Mouse (Mus musculus): Measurements from ENCODE around the gene Cspg4. TPM values are rescaled to one million over a fixed set of nuclear protein-coding genes. Genes with fewer than 3 reads are reported as not detected.
A peak's percentile ranks its signal among the peaks of the same experiment; 100 is the strongest.
"Not testable (repeated sequence)": the region's sequence is repeated elsewhere in the genome, so short reads cannot be mapped to it uniquely, and the experiment has no call there.

Cspg4 gene
- polyA plus RNA-seq, 1 experiment from 2014 or later, result 21.1 TPM

DNA sequence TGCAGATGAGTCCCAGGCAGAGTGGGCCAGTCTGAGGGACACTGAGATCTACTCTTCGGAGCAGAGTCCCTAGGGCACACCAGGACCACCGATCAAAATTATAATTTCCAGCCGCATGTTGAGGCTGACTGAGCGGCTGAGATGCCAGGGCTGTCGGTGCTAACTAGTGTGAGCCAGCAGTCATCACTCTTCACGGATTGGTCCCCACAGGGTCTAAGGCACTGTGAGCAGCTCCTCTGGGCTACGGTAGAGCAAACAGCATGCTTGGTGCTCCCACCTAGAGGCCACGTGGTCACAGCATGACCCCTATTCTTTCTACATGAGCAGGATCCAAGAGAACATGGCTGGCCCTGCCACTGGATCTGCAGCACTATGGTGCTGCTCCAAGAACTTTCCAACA, 28.5 kb downstream of the Cspg4 start:
- H3K9ac ChIP-seq, result no peak overlapping the region
- WGBS, result 62% methylated on average over 8 of the region's 8 CpGs
- H3K27me3 ChIP-seq, result no peaks in the 10 kb centered on the region; the same call in 1 of the 2 replicates
- ATAC-seq (ENCODE audit: borderline replicate concordance, extremely low read depth, low FRiP score, low TSS enrichment), result no peak
- no peaks in the 10 kb centered on the region for H3K9me3 ChIP-seq
- peaks cover 21% of the 10 kb centered on the region for H3K4me1 ChIP-seq
- H3K27ac ChIP-seq, result no peak overlapping the region
- no peak overlapping the region for H3K4me3 ChIP-seq
- no peak overlapping the region for H3K4me2 ChIP-seq
- H3K36me3 ChIP-seq, result peaks cover 4% of the 10 kb centered on the region; the same call in 1 of the 2 replicates

DNA sequence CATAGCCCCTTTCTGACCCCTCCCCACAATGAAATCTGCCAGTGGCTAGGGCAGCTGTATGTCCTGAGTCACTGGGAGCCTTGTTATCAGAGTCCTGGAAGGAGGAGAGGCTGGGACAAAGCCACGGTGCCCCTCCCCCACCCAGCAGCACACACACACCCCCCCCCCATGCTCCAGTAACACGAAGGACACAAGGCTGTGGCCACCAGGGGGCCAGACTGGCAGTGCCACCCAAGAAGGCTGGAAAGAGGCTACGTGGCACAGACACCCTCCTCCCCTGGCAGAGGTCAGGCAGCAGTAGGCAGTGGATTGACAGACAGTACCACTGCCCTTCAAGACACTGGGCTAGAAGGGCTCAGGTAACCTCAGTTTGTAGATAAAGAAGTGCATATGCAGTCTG, 29.2 kb downstream of the Cspg4 start:
- no peaks in the 10 kb centered on the region for H3K9me3 ChIP-seq
- H3K4me2 ChIP-seq, result no peak overlapping the region
- no peak for ATAC-seq (ENCODE audit: borderline replicate concordance, extremely low read depth, low FRiP score, low TSS enrichment)
- no peaks in the 10 kb centered on the region for H3K36me3 ChIP-seq
- H3K9ac ChIP-seq, result no peak overlapping the region
- 13% methylated on average over 3 of the region's 3 CpGs for WGBS
- no peaks in the 10 kb centered on the region; the same call in 1 of the 2 replicates for H3K27me3 ChIP-seq
- no peak overlapping the region for H3K27ac ChIP-seq
- H3K4me3 ChIP-seq, result no peak overlapping the region
- peaks cover 21% of the 10 kb centered on the region for H3K4me1 ChIP-seq

GRCm38 (mm10) chr9:56896779-56897178, 31.9 kb downstream of the Cspg4 start:
- Histone ChIP-seq H3K27ac (no peak overlapping the region), H3K4me3 (no peak overlapping the region), H3K4me2 (no peak overlapping the region), H3K4me1 (peaks cover 18% of the 10 kb centered on the region), H3K27me3 (no peaks in the 10 kb centered on the region; the same call in 1 of the 2 replicates), H3K36me3 (no peaks in the 10 kb centered on the region), H3K9ac (no peak overlapping the region), H3K9me3 (no peaks in the 10 kb centered on the region)
- WGBS, result 84% methylated on average over 12 of the region's 12 CpGs
- ATAC-seq (ENCODE audit: borderline replicate concordance, extremely low read depth, low FRiP score, low TSS enrichment), result no peak

GRCm38 (mm10) chr9:56899409-56899808, 34.6 kb downstream of the Cspg4 start:
- 75% methylated on average over 11 of the region's 11 CpGs for WGBS
- Histone ChIP-seq H3K4me1 (peaks cover 5% of the 10 kb centered on the region; the same call in 1 of the 2 replicates), H3K27me3 (no peaks in the 10 kb centered on the region), H3K36me3 (no peaks in the 10 kb centered on the region), H3K4me3 (no peak overlapping the region), H3K4me2 (no peak overlapping the region), H3K9me3 (no peaks in the 10 kb centered on the region), H3K27ac (no peak overlapping the region), H3K9ac (no peak overlapping the region)
- no peak for ATAC-seq (ENCODE audit: borderline replicate concordance, extremely low read depth, low FRiP score, low TSS enrichment)

GRCm38 (mm10) chr9:56900060-56900459, 35.2 kb downstream of the Cspg4 start:
- no peak overlapping the region for H3K4me3 ChIP-seq
- no peak overlapping the region for H3K27ac ChIP-seq
- no peaks in the 10 kb centered on the region for H3K9me3 ChIP-seq
- no peaks in the 10 kb centered on the region for H3K36me3 ChIP-seq
- H3K4me2 ChIP-seq, result no peak overlapping the region
- H3K4me1 ChIP-seq, result peaks cover 5% of the 10 kb centered on the region; the same call in 1 of the 2 replicates
- no peak for ATAC-seq (ENCODE audit: borderline replicate concordance, extremely low read depth, low FRiP score, low TSS enrichment)
- no peaks in the 10 kb centered on the region for H3K27me3 ChIP-seq
- H3K9ac ChIP-seq, result no peak overlapping the region

DNA sequence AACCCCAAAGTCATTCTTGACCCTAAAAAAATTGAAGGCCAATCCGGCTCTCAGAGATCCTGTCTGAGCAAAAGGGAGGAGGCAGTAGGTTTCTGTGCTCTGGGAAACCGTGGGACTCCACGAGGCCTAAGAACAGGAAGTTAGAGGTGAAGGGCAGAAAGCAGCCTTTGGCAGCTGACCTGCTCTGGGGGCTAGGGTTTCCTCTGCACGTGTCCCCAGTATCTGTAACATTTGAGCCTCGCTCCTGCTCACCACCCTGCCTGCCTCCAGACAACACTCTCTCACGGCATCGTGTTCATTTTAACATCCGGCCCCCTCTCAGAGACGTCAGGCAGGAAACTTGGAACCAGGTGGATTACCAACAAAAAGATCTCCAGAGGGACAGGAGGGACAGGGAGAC, 35.7 kb downstream of the Cspg4 start:
- H3K4me3 ChIP-seq, result no peak overlapping the region
- no peak overlapping the region for H3K9ac ChIP-seq
- no peaks in the 10 kb centered on the region for H3K36me3 ChIP-seq
- H3K27me3 ChIP-seq, result no peaks in the 10 kb centered on the region
- peak overlapping the region; percentile 15; the same call in 1 of the 2 replicates for H3K27ac ChIP-seq
- no peak overlapping the region for H3K4me2 ChIP-seq
- 28% methylated on average over 9 of the region's 9 CpGs for WGBS
- H3K4me1 ChIP-seq, result peaks cover 5% of the 10 kb centered on the region; the same call in 1 of the 2 replicates
- no peak for ATAC-seq (ENCODE audit: borderline replicate concordance, extremely low read depth, low FRiP score, low TSS enrichment)
- H3K9me3 ChIP-seq, result no peaks in the 10 kb centered on the region

DNA sequence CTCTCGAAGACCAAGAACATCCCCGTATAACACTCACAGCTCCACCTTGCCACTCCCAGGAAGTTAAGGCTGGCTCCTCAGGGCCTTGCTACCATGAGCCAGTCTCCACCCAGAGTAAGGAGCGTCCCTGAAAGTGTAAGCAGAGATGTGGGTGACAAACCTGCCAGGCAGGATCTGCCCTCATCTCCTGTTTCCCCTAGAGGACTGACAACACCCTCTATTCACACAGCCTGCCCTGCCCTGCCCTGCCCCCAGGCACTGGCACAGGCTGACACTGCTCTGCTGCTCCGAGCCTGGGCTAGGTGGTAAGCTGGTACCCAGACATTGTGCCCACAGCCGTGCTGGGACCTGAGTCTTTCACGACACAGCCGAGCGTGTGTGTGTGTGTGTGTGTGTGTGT, 36.4 kb downstream of the Cspg4 start:
- Histone ChIP-seq H3K27ac (peak overlapping the region; percentile 15; the same call in 1 of the 2 replicates), H3K9me3 (no peaks in the 10 kb centered on the region), H3K36me3 (no peaks in the 10 kb centered on the region), H3K4me3 (no peak overlapping the region), H3K27me3 (no peaks in the 10 kb centered on the region), H3K4me1 (peaks cover 5% of the 10 kb centered on the region; the same call in 1 of the 2 replicates), H3K4me2 (no peak overlapping the region), H3K9ac (no peak overlapping the region)
- ATAC-seq (ENCODE audit: borderline replicate concordance, extremely low read depth, low FRiP score, low TSS enrichment), result peak; percentile 61; the same call in 1 of the 2 replicates
- 39% methylated on average over 8 of the region's 8 CpGs for WGBS

DNA sequence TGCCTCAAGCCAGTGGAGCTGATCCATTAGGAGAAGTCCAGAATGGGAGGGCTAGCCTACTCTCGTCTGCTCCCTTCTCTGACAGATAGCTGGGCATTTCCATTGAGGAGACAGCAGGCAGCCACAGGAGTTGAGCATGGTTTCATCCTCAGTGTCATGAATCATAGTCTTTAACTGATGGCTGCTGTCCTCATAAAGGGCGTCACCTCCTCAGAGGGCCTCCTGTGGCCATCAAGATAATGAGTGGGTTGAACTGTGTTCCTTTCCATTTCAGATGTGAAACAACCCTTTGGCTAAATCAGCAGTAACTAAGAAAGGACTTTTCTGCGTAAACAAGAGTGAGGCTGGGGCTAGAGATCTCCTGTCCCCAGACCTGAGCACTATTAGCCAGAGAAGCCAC, 38.8 kb downstream of the Cspg4 start:
- no peaks in the 10 kb centered on the region for H3K27me3 ChIP-seq
- H3K4me2 ChIP-seq, result no peak overlapping the region
- no peak overlapping the region for H3K9ac ChIP-seq
- WGBS, result 83% methylated on average over 3 of the region's 3 CpGs
- H3K36me3 ChIP-seq, result no peaks in the 10 kb centered on the region
- H3K9me3 ChIP-seq, result no peaks in the 10 kb centered on the region
- H3K27ac ChIP-seq, result no peak overlapping the region
- H3K4me1 ChIP-seq, result peaks cover 5% of the 10 kb centered on the region; the same call in 1 of the 2 replicates
- ATAC-seq (ENCODE audit: borderline replicate concordance, extremely low read depth, low FRiP score, low TSS enrichment), result no peak
- H3K4me3 ChIP-seq, result no peak overlapping the region

DNA sequence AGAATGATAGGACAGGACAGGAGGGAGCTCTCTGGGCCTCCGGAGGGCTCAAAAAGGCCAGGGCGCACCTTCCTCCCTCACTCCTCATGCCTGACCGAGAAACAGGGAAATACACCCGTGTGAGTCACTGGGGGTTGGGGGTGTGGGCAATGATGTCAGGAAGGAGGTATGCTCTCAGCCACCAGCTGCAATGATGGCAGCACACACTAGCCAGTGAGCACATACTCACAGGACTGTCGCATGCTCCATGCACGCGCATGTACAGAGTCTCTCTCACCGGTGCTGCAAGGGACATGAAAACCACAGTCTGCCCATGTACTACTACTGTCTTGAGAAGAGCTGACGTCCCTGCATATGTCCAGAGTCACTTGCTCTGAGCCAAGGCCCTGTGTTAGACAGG, 42.7 kb downstream of the Cspg4 start:
- Histone ChIP-seq H3K27me3 (no peaks in the 10 kb centered on the region), H3K4me2 (no peak overlapping the region), H3K9ac (no peak overlapping the region), H3K36me3 (no peaks in the 10 kb centered on the region), H3K4me3 (no peak overlapping the region), H3K4me1 (no peaks in the 10 kb centered on the region), H3K27ac (no peak overlapping the region), H3K9me3 (no peaks in the 10 kb centered on the region)
- no peak for ATAC-seq (ENCODE audit: borderline replicate concordance, extremely low read depth, low FRiP score, low TSS enrichment)
- WGBS, result 70% methylated on average over 9 of the region's 9 CpGs

DNA sequence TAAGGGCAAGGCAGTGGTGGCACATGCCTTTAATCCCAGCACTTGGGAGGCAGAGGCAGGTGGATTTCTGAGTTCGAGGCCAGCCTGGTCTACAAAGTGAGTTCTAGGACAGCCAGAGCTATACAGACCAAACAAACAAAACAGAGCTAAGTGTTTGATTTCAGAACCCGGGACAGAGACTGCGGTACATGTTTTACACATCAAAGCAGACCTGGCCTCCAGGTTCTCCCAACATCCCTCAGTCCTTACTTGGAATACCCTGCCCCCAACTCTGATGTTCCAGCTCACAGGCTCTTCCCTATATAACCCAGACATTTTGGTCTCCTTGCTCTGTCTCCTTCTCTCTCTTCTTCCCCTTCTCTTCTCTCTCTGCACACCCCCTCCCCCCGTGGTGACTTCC, 45.2 kb downstream of the Cspg4 start:
- H3K27me3 ChIP-seq; H3K4me2 ChIP-seq; H3K27ac ChIP-seq; H3K9ac ChIP-seq; H3K36me3 ChIP-seq; ATAC-seq (ENCODE audit: borderline replicate concordance, extremely low read depth, low FRiP score, low TSS enrichment); H3K9me3 ChIP-seq; H3K4me1 ChIP-seq; H3K4me3 ChIP-seq: not testable (repeated sequence)
- WGBS, result 37% methylated on average over 4 of the region's 4 CpGs

- no peak overlapping the region for H3K4me3 ChIP-seq
- H3K27ac ChIP-seq, result no peak overlapping the region
- peaks cover 11% of the 10 kb centered on the region; the same call in 1 of the 2 replicates for H3K36me3 ChIP-seq
- WGBS, result 14% methylated on average over 1 of the region's 1 CpGs
- H3K9ac ChIP-seq, result no peak overlapping the region
- H3K4me2 ChIP-seq, result no peak overlapping the region
- no peak for ATAC-seq (ENCODE audit: borderline replicate concordance, extremely low read depth, low FRiP score, low TSS enrichment)
- H3K9me3 ChIP-seq, result no peaks in the 10 kb centered on the region
- H3K27me3 ChIP-seq, result no peaks in the 10 kb centered on the region
- no peaks in the 10 kb centered on the region for H3K4me1 ChIP-seq
Measured at GRCm38 (mm10) chr9:56911017-56911416, 46.2 kb downstream of the Cspg4 start.

DNA sequence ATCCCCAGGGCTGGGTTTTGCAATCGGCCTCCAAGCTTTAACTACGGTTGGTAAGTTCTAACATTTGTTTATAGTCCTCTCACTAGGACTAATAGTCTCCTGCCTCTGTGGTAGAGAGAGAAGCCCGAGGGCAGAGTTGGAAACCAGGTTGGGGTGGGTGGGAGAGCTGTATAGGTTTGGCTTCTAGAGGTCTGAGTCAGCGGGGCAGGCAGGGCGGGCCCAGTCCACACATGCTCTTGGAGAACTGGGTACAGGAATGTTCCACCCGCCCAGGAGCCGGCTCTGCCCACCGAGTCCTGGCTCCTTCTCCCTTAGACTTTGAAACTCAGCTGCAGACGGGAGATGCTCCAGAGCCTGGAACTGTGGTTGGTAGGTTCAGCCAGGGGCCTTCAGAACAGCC, 49.2 kb downstream of the Cspg4 start:
- Histone ChIP-seq H3K9ac (no peak overlapping the region), H3K27ac (no peak overlapping the region), H3K4me1 (no peaks in the 10 kb centered on the region), H3K27me3 (no peaks in the 10 kb centered on the region), H3K4me3 (no peak overlapping the region), H3K4me2 (no peak overlapping the region), H3K36me3 (peaks cover 40% of the 10 kb centered on the region), H3K9me3 (no peaks in the 10 kb centered on the region)
- WGBS, result 80% methylated on average over 9 of the region's 9 CpGs
- ATAC-seq (ENCODE audit: borderline replicate concordance, extremely low read depth, low FRiP score, low TSS enrichment), result no peak

- Histone ChIP-seq H3K4me1 (no peaks in the 10 kb centered on the region), H3K27ac (no peak overlapping the region), H3K9me3 (no peaks in the 10 kb centered on the region), H3K27me3 (no peaks in the 10 kb centered on the region), H3K36me3 (peaks cover 44% of the 10 kb centered on the region), H3K4me3 (no peak overlapping the region), H3K4me2 (no peak overlapping the region), H3K9ac (no peak overlapping the region)
- no peak for ATAC-seq (ENCODE audit: borderline replicate concordance, extremely low read depth, low FRiP score, low TSS enrichment)
- 76% methylated on average over 1 of the region's 1 CpGs for WGBS
Measured at GRCm38 (mm10) chr9:56915116-56915515, 50.3 kb downstream of the Cspg4 start.

Data from lung, embryonic 15.5 days (tissue).